Mouse (Mus musculus) megakaryocyte-erythroid progenitor cell, adult 5-6 weeks (primary cell): Measurements from ENCODE around the gene Cox15. TPM values are rescaled to one million over a fixed set of nuclear protein-coding genes. Genes with fewer than 3 reads are reported as not detected.
A peak's percentile ranks its signal among the peaks of the same experiment; 100 is the strongest.

Experiments
- ATAC-seq: replicated peaks from 2 replicates; pipeline ENCODE4 v1.8.0; 2016; ENCODE audit warnings: mild to moderate bottlenecking, inconsistent platforms; ENCODE audit not compliant: severe bottlenecking, poor library complexity, low FRiP score, low TSS enrichment
- total RNA-seq, 2 experiments: library from RNA; stranded (forward) in 1 of 2; stranded (reverse) in 1 of 2; fragments of 200-1000, 215-1000 nt in 1 of 2; fragments of >200 nt in 1 of 2; fragmentation: Nextera tagmentation in 1 of 2; gene quantifications; 2 replicates each; pipeline ENCODE4 v1.2.3; 2014 to 2017

The Cox15 gene
- total RNA-seq (2014; fragmentation: Nextera tagmentation) (21.7 and 34.5 TPM in 2 replicates), total RNA-seq (2017) (17.0 and 17.8 TPM in 2 replicates)

GRCm38 (mm10) chr19:43752489-43753225 lies at the start of gene Cox15, which contains the start of gene Cutc:
TSS of gene Cox15 (minus strand) at chr19:43753000.
TSS of gene Cutc (plus strand) at chr19:43752996.
- peak; percentile 82 for ATAC-seq

- ATAC-seq = no peak
These were observed 48.7 kb upstream of the Cox15 start for GRCm38 (mm10) chr19:43801427-43802051.

GRCm38 (mm10) chr19:43797216-43797615 lies 44.4 kb upstream of the Cox15 start:
- no peak for ATAC-seq

- ATAC-seq = no peak
These were observed 42.7 kb upstream of the Cox15 start for GRCm38 (mm10) chr19:43795511-43795910.

GRCm38 (mm10) chr19:43793951-43794350 lies 41.2 kb upstream of the Cox15 start:
- ATAC-seq = no peak

- ATAC-seq = no peak
These were observed 39.7 kb upstream of the Cox15 start for GRCm38 (mm10) chr19:43792537-43792936.

- ATAC-seq = no peak
These were observed 37.0 kb upstream of the Cox15 start for GRCm38 (mm10) chr19:43789817-43790216.

- ATAC-seq = no peak
These were observed 33.6 kb upstream of the Cox15 start for GRCm38 (mm10) chr19:43786249-43787026.

- no peak for ATAC-seq
These were observed 32.0 kb upstream of the Cox15 start for GRCm38 (mm10) chr19:43784761-43785160.

- no peak for ATAC-seq
These were observed 29.2 kb upstream of the Cox15 start, which contains the start of gene Abcc2 for GRCm38 (mm10) chr19:43781980-43782379. TSS of gene Abcc2 (plus strand) at chr19:43782192.

GRCm38 (mm10) chr19:43780391-43780790 lies 27.6 kb upstream of the Cox15 start:
- no peak for ATAC-seq

GRCm38 (mm10) chr19:43777308-43777707 lies 24.5 kb upstream of the Cox15 start:
- no peak for ATAC-seq

GRCm38 (mm10) chr19:43776561-43776960 lies 23.8 kb upstream of the Cox15 start:
- no peak for ATAC-seq

- no peak for ATAC-seq
These were observed 22.6 kb upstream of the Cox15 start for GRCm38 (mm10) chr19:43775433-43775832.

GRCm38 (mm10) chr19:43772311-43772710 lies 19.5 kb upstream of the Cox15 start:
- ATAC-seq = no peak

GRCm38 (mm10) chr19:43771499-43771969 lies 18.7 kb upstream of the Cox15 start:
- peak; percentile 61 for ATAC-seq

GRCm38 (mm10) chr19:43770584-43770983 lies 17.8 kb upstream of the Cox15 start:
- no peak for ATAC-seq

GRCm38 (mm10) chr19:43769366-43769960 lies 16.7 kb upstream of the Cox15 start:
- no peak for ATAC-seq

- no peak for ATAC-seq
These were observed 14.9 kb upstream of the Cox15 start for GRCm38 (mm10) chr19:43767549-43768322.
